Mouse (Mus musculus) lung, adult 2 months (tissue): Measurements from ENCODE around the gene Hoxd8.

Experiments used
- CTCF ChIP-seq: fragments of 200-500 bp; IDR thresholded peaks from 2 replicates; pipeline ENCODE4 v1.5.1; 2011; ENCODE audit warnings: mild to moderate bottlenecking, low read length, control low read depth; ENCODE audit not compliant: insufficient read depth
- POLR2A ChIP-seq: fragments of 200-500 bp; IDR thresholded peaks from 2 replicates; pipeline ENCODE4 v1.6.1; 2011; ENCODE audit warnings: low read depth, mild to moderate bottlenecking, control low read depth, low read length, borderline replicate concordance; ENCODE audit errors: extremely low read depth

DNA sequence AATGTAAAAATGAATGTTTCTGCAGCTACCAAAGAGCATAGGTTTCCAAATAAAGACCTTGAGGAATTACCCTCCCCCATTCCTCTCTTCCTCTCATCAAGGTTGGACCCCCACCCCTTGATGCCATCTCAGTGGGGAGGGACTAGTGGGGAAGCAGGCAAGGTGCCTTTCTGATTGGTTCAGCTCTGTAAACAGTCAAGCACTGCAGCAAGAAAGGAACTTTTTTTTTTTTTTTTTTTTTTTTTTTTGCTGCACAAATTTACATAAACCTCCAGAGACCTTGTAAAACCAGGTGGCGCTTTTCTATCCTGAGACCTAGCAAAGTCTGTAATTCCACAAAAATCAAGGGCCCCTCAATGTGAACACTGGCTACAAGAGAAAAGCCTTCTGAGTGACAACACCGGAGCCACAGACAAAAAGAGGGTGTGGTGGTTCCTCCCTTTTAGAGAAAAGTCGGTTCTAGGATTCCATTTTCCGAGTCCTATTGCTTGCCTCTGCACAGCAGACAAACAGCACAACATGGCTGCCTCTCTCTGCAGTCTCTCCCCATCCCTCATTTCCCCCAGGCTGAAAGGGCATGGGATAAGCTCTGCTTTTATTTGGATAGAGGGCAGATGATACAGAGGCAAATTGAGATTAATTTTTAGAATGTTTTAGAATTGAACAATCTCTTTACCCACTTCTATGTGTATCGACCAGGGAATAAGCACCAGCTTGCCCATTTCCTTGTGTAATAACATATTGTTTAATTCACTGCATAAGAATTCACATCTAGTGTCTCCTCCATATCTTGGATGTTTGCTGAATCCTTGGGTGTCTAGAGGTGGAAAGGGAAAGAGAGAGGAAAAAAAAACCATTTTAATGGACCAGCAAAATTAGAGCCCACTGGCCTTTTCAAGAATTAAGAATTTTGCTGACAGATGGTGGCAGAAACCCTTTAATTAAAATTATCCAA, 5.3 kb downstream of the Hoxd8 start:
- TF ChIP-seq CTCF: no peak
- TF ChIP-seq POLR2A: no peak
